Comparison of ENCODE assay signal across 12 mouse cellular contexts in the genomic region with DNA sequence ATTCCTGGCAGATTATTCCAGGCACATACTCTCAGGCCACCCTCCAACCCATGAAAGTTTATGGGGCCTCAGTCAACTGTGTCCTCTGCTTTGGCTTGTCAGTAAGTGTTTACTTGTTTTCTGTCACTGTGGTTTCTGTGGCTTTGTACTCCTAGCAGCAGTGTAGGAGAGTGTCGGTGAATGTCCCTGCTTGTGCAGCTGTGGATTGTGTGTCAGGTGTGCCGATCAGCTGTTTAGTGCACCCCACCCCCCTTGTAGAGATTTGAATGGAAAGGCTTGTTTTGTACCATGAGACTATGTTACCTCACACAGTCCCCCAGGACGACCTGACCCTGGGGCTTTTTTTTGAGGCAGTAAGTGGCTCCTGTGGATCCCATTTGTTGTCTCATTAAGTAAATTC. TPM values are rescaled to one million over a fixed set of nuclear protein-coding genes. Genes with fewer than 3 reads are reported as not detected.
A peak's percentile ranks its signal among the peaks of the same experiment; 100 is the strongest.
DNase-seq lines count a peak whose midpoint lies in the region; ATAC-seq lines count a peak whose summit lies in the region.
"Had no signal": no experiment of that assay in that cellular context is flagged by ENCODE, and none has a peak within 500 bp of the region (broad histone marks: within the 10 kb centered on the region; RNA-seq: fewer than 3 reads in every experiment).

No protein-coding gene starts in this region.

- peaks cover 73% of the 10 kb centered on the region for H3K4me1 ChIP-seq in midbrain, embryonic 12.5 days
- peaks cover 97% of the 10 kb centered on the region for H3K4me1 ChIP-seq in midbrain, embryonic 13.5 days (replicated peaks)

- H3K36me3 ChIP-seq in midbrain, embryonic 12.5 days: peaks cover 21% of the 10 kb centered on the region
- H3K36me3 ChIP-seq in midbrain, embryonic 13.5 days: peaks cover 19% of the 10 kb centered on the region

- 0 out of 2 replicates have a peak overlapping the region, but pooled peaks have one; percentile 20 for H3K9ac ChIP-seq in midbrain, embryonic 12.5 days (replicated peaks)
- no peak overlapping the region for H3K9ac ChIP-seq in midbrain, embryonic 13.5 days (replicated peaks)
- H3K9ac ChIP-seq: forebrain, postnatal 0 days had no signal

- 63% methylated on average over 3 of the region's 3 CpGs for WGBS in midbrain, embryonic 12.5 days
- 52% methylated on average over 3 of the region's 3 CpGs for WGBS in midbrain, embryonic 13.5 days

- H3K27ac ChIP-seq in midbrain, embryonic 12.5 days (replicated peaks): no peak overlapping the region
- H3K27ac ChIP-seq in midbrain, embryonic 13.5 days: no peak overlapping the region

- H3K4me2 ChIP-seq in midbrain, embryonic 12.5 days (replicated peaks): no peak overlapping the region
- H3K4me2 ChIP-seq in midbrain, embryonic 13.5 days (replicated peaks): no peak overlapping the region
- H3K4me2 ChIP-seq: heart, embryonic 11.5 days had no signal

- H3K4me3 ChIP-seq in midbrain, embryonic 12.5 days: no peak overlapping the region
- H3K4me3 ChIP-seq in midbrain, embryonic 13.5 days (replicated peaks): no peak overlapping the region
- H3K4me3 ChIP-seq: megakaryocyte, embryonic 14.5 days had no signal

- no peak for ATAC-seq in midbrain, embryonic 12.5 days (ENCODE audit: low FRiP score, low read depth)
- no peak for ATAC-seq in midbrain, embryonic 13.5 days
- peak; percentile 21; the same call in 1 of the 2 replicates for ATAC-seq in megakaryocyte progenitor cell, adult 5-6 weeks (replicated peaks; ENCODE audit: poor library complexity)
- ATAC-seq: forebrain, postnatal 0 days had no signal

- no peaks in the 10 kb centered on the region for H3K9me3 ChIP-seq in midbrain, embryonic 12.5 days
- H3K9me3 ChIP-seq in midbrain, embryonic 13.5 days: no peaks in the 10 kb centered on the region
- H3K9me3 ChIP-seq: megakaryocyte, embryonic 14.5 days had no signal

- DNase-seq in cerebellum, adult 9-10 months: peak; percentile 7
- DNase-seq in cerebellum, adult 11 months: no peak
- DNase-seq in thymus, postnatal 4 days: peak; percentile 61
- DNase-seq in embryo, embryonic 11 days: no peak
- DNase-seq in right cerebral cortex, postnatal 36 days (ENCODE audit: low spot score in 2 of 2): no peak
- DNase-seq: forebrain, postnatal 0 days; right cerebral cortex, postnatal 25 days had no signal

- H3K27me3 ChIP-seq in midbrain, embryonic 12.5 days: no peaks in the 10 kb centered on the region
- H3K27me3 ChIP-seq in midbrain, embryonic 13.5 days: no peaks in the 10 kb centered on the region
- H3K27me3 ChIP-seq: megakaryocyte, embryonic 14.5 days had no signal

RNA-seq across cellular contexts. Expression of a gene that starts 9.1 kb away (rescaled TPM):
- polyA plus RNA-seq in midbrain, embryonic 12.5 days (2016; fragmentation: Nextera tagmentation; extraction: Ambion mirVana): 137 and 141 TPM in 2 replicates
- 217 and 238 TPM in 2 replicates for polyA plus RNA-seq in midbrain, embryonic 13.5 days (2015; fragmentation: Nextera tagmentation; extraction: Ambion mirVana)
- total RNA-seq in megakaryocyte progenitor cell, adult 5-6 weeks (2015): 12.9 and 21.1 TPM in 2 replicates
- 40.9 and 50.6 TPM in 2 replicates for total RNA-seq in megakaryocyte progenitor cell, adult 5-6 weeks (2017)

RNA-seq across cellular contexts. Expression of a gene that starts 15.4 kb away (rescaled TPM):
- polyA plus RNA-seq in midbrain, embryonic 12.5 days (2016; fragmentation: Nextera tagmentation; extraction: Ambion mirVana): 17.0 and 20.1 TPM in 2 replicates
- polyA plus RNA-seq in midbrain, embryonic 13.5 days (2015; fragmentation: Nextera tagmentation; extraction: Ambion mirVana): 20.9 and 29.5 TPM in 2 replicates
- total RNA-seq in megakaryocyte progenitor cell, adult 5-6 weeks (2015): 8.4 and 8.7 TPM in 2 replicates
- 5.0 and 5.5 TPM in 2 replicates for total RNA-seq in megakaryocyte progenitor cell, adult 5-6 weeks (2017)

RNA-seq across cellular contexts. Expression of a gene that starts 33.4 kb away (rescaled TPM):
- polyA plus RNA-seq in midbrain, embryonic 12.5 days (2016; fragmentation: Nextera tagmentation; extraction: Ambion mirVana): 13.8 and 14.4 TPM in 2 replicates
- 17.7 and 18.0 TPM in 2 replicates for polyA plus RNA-seq in midbrain, embryonic 13.5 days (2015; fragmentation: Nextera tagmentation; extraction: Ambion mirVana)
- 4.5 and 5.4 TPM in 2 replicates for total RNA-seq in megakaryocyte progenitor cell, adult 5-6 weeks (2015)
- 1.5 and 2.5 TPM in 2 replicates for total RNA-seq in megakaryocyte progenitor cell, adult 5-6 weeks (2017)

Comparison
In these comparisons a context has a peak if more than half of its experiments do, and no peak if none do; other contexts are left out.
1. DNase-seq: peak in cerebellum, adult 9-10 months (single experiment) and thymus, postnatal 4 days (single experiment); none in cerebellum, adult 11 months (single experiment), embryo, embryonic 11 days (single experiment) and right cerebral cortex, postnatal 36 days (0 of 2).